Mouse (Mus musculus) spleen, adult 12 weeks (tissue): ENCODE measurements at regions not wholly inside any gene's neighbourhood (a gene's known extent, or its start where the extent isn't known, plus 50 kb on each side); places are given as distances from the start of the nearest gene placed in this dataset.

Source experiments
- DNase-seq: peaks from one replicate; pipeline ENCODE4 v3.0.0; 2022; ENCODE audit warnings: low spot score

DNA sequence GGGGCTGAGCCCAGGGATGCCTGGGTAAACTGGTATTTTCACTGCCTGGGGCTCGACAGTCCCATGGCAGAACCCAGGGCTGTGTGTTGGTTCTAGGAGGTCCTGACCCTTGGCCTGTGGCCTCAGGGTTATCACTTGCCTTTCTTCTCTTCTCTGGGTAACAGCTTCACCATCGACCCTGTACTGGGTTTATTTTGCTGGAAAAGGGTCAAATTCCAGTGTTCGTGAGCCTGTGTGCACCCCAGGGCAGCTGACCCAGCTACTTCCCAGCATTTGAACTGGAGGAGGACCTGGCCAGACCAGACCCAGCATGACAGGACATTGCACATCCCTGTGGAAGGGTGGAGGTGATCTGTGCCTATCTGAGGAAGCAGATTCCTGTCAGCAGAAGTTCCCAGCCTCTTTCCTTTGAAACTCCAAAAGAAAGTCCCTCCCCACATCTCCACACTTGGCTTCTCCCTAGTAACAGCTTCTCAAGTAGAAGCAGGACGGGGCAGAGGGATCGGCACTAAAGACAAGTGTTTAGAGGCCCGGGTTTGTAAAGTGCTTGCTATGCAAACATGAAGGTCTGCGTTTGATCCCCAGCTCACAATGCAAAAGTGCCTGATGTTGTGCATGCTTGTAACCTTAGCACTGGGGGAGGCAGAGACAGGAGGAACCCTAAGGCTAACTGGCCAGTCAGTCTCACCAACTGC is 103.9 kb upstream of the Ccnd1 start:
- DNase-seq, result no peak

DNA sequence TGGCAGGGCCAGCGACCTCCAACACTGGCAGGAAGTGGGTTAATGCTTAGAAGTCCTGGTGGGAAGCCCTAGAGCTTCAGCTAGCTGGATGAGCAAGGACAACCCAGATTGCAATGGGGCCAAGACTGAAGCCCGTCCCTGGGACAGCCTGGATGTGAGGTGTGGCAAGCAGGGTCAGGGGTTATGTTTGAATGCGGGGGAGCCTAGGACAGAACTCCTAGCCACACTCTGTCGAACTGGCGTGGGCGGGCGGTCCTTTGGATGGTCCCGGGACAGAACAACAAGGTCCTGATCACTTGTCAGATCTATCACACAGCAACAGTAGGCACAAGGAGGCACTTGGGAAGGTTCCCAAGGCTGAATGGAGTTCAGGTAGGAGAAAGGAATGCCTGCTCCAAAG is 101.1 kb upstream of the Ccnd1 start:
- no peak for DNase-seq

DNA sequence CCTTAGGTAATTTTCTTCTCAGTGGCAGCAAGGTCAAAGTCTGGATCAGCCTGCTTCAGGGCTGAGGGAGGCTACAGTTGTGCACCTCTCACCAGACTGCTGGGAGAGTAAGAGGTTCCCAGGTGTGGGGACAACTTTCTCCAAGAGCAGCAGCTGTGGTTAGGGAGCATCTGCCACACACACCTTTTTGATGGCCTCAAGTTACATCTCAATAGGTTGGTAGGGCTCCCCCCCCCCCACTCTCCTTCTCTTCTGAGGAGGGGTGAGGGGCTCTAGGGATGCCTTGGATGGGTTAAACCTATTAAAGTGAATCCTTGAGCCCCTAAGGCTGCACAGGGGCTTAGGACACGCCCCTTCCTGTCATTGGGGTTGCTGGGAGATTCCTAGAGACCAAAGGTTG is 94.7 kb upstream of the Ccnd1 start:
- DNase-seq, result no peak

DNA sequence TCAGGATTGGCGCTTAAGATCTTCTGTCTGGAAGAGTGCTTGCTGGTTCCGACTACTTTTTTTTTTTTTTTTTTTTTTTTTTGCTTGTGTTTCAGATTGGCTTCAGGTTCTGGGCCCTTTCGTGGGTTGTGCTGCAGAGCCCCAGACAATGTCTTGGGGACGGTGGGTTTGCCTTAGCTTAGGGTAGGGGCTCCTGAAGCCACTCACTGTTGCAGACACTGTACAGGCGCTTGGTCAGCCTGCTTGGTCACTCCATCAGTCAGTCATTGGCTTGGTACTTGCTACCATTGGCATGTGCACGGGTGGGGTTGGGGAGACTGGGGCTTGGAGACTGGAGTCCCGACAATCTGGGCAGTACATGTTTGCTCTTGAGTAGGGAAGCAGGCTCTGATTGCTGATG is 91.5 kb upstream of the Ccnd1 start:
- no peak for DNase-seq

DNA sequence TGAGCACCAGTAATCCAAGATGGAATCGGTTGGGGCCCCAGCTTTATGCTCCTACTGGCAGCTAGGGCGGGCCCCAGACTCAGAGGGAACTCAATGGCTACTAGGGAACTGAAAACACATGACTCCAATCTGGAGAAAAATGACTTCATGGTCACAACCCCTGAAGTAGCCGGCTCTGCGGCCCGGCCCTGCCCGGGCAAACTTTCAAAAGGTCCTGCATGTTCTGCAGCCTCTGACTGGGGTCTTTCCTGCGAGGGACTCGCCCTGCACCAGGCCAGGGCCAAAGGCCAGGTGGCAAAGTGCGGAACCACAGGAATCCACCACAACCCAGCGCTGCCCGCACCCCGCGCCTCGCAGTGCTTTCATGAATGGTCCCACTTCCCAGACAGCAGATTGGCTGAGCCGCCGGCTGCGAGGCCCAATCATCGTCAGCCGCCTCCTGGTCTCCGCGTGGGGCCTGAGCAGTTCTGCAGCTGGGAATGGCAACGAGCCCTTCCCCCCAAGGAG is 91.0 kb upstream of the Ccnd1 start:
- DNase-seq, result no peak

DNA sequence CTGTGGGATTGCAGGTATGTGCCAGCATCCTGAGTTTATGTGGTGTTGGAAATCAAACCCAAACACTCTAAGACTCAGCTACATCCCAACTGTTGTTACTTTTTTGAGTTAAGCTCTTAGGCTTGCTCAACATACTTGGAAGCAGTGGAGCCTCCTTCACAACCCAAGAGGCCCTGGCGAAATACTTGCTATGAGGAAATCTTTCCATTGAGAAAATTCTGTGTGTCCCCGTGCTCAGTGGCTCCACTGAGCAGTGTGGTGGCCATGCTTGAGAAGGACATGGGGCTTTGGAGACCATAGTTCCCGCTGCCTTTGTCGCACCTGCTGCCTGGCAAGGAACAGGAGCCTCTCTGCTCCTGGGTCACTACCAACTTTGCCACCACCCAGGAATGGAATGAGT is 89.9 kb upstream of the Ccnd1 start:
- no peak for DNase-seq

DNA sequence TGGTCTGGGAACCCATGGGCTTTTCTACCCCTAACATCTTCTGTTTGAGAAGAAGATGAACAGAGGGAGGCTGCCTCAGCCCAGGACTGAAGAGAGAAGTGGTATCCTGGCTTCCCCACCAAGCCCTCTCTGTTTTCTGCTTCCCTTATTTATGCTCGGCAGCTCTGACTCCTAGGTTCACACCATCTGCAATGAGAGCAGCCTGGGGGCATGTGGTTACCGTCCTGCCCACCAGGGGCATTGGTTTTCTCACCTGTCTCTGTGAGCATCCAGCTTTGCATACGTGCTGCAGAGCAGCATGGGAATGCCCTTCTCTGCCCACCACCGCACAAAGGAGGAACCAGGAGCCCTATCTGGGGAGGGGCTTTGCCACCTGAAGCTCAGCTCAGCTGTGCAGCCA is 89.4 kb upstream of the Ccnd1 start:
- DNase-seq, result no peak

DNA sequence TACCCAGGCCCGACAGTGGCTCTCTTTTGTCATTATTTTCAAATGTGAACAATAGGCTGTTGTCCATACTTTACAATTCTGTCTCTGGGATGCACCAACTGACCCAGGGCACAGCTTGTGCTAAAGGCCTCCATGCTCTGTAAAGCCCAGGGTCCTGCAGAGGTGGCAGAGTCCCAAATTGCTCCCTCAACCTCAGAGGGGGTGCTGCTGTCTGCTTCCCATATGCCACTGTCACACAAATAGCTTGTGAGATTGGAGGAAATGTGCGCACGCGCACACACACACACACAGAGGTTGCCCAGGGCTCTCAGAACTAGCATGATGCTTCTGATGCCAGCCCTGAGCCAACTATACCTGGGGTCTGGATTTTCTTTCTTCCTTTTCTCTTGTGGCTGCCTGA is 87.3 kb upstream of the Ccnd1 start:
- DNase-seq, result no peak

DNA sequence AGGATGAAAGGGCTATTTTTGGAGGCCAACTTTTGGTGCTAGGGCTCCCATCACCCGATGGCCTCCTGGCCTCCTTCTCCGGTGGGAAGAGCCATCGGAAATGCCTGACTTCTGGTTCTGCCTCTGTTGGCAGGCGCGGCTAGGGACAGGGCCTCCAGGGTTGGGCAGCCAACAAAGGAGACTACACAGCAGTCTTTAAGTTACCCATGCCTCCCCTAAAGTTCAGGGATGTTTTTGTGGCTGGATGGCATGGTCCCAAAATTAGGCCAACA is 86.2 kb upstream of the Ccnd1 start:
- DNase-seq, result no peak

DNA sequence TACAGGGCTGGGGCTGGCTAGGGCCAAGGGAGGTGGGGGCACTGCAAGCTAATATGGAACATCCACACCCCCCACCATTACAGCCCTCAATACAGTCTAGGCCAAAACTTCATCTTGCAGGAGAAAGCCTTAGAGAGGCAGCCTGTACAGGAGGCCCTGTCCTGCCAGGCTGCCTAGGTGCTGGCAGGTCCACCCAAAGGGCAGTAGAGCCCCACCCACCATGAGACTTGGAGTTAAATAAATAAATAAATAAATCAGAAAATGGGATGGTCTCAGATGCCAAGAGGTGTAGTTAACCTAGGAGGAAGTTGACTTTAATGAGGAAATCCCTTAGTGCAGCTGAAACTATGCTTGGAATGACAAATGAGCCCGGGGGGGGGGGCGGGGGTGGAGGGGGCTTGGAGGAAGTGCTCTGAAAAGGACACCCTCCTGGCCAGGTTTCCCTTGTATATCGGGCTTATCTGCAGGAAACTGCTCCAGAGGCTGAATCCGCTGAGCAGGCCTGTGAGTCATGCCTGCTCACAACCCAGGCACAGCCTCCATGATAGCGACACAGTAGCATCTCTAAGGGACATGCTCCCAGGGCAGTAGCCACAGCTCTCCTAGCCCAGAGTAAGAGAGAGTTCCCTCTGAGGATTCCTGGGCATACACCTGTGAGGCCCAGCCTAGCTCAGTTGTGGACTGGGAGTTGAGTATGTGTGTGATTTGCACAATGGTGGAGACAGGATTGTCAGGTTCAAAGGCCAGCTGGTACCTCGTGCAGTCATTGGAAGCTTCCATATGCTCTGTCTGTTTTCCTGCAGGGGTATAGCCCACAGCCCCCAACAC is 85.7 kb upstream of the Ccnd1 start:
- no peak for DNase-seq

DNA sequence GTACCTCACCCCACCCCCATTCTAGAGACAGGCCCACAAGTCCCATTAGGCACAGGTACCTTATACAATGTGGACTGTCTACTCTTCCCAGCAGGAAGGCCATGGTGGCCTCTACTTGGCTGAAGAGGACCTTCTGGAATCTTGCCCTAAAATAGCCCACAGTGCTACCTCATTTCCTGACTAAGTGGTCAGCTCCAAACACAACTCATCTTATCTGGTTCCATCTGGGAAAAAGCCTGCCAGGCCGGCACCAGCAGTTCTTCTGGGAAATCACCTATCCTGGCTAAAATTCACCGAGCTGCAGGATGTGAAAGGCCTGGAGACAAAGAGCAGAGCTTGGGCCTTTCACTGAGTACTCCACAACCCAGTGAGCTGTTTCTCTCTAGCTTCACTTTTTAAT is 84.9 kb upstream of the Ccnd1 start:
- no peak for DNase-seq

DNA sequence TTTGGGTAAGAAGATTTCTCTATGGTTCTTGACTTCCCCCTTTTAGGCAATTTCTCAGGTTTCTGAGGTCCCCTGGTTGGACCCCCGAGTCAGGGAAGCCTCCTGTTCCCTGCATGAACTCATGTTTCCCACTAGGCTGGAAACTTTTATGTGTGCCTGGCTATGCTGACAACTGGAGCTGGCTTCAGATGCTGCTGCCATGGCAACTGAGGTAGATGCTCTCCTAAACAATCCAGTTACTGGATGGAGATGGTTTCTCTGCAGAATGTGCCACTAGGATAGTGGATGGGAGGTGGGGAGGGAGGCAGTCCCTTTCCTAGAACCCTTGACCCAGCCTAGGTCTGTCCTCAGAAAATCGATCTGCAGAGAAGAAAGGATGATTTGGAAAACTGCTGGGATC is 79.4 kb upstream of the Ccnd1 start:
- no peak for DNase-seq

DNA sequence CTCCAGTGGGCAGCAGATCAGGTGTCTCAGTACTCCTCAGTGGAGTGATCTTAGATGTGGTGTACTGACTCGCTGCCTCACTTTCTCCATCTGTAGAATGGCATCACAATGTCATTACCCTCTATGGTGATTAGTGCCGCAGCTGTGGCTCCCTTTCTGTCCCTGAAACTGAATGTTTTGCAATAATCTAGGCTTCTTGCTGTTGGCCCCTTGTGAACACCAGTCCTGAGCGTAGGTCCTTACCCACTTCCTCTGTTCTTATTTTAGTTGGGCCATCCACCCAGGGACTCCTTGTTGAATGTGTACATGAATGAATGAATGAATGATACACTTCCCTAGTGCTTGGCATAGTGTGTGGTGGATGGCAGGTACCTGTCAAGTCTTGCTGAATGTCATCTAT is 78.4 kb upstream of the Ccnd1 start:
- no peak for DNase-seq

DNA sequence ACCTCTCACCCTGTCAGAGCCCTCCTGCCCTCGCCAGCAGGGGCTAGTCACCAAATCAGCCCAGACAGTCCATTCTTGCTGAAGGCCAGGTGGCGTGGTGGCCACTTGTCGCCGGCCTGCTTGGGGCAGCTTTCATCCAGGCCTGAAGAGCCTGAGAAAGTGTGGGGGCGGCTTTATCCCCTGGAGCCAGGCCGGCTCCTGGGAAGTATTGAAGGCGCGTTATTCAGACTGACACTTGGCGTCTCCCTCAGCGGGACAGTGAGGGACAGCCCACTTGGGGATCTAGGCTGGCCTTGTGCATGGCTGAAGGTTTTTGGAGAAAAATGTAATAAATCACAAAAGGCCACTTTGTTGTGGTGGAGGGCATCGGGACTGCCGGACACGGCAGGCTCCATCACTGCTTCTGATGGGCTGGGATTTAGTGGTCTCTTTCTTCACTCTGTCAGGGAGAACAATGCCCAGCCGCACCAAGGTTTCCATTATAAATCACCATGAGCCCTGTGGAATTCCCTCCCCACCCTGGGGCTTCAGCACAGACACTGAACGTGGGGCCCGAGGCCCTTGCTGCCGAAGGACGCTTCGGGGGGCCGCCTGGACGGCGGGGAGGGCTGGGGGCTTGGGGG is 75.8 kb upstream of the Ccnd1 start:
- no peak for DNase-seq

DNA sequence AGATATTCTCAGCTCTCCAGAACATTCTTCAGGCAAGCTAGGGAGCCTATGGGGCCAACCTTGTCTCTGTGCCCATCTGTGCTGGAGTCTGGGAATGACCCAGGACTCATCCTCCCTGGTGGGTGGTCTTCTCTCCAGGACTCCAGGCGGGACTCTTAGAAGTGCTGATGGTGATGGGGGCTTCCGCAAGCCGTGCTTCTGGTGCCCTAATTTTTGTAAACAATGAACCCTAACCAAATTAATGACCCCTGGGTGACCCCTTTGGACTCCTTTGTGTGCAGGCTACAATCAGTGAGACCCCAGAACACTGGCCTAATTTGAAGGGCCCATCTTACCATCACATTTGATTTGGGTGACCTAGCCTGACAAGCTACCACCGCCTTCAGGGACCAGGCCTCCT is 71.0 kb upstream of the Ccnd1 start:
- DNase-seq, result no peak

DNA sequence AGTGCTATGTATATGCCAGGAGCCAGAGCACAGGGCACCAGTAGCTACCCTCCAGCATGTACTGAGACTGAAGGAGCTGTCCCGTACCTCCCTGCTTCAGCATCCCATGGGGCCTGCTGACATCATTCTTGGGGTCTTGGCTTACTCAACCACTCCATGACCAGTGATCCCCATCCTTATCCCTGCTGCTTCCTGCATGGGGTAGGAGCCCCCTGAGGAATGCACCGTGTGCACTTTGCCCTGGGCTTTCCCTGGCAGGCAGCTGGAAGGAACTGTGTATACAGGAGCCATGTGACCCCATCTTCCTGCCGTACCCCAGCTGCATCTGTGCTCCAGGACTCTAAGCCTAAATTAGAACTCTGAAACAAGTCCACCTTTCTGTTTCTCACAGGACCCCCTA is 70.3 kb upstream of the Ccnd1 start:
- DNase-seq, result no peak

DNA sequence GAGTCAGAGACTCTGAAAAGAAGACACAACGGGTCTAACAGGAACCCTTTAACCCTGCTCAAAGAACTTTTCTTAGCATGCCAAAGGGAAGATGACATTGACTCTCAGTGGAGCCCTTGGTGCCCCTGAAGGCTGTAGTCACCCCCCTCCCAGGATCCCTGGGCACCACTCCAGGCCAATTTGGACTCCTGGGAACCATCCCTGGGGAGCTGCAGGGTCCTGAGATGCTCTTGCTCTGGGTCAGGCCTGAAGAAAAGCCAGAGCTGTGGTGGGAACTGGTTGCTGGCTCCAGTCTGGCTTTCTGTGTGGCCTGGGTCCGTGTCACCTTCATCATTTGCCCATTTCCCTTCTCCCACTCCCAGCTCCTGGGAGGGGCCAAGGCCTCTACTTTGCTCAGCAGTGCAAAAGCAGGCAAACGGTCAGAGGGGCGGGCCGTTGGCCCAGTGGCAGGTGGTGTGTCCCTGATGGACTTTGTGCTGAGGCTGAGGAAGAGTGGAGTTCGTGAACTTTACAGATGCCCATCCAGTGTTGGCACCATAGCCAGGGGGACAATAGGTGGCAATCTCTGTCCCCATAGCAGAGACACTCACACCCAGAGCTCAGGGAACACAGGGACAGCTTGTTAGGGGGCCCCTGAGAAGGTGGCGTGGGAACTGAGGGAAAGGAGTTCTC is 69.1 kb upstream of the Ccnd1 start:
- DNase-seq, result no peak

DNA sequence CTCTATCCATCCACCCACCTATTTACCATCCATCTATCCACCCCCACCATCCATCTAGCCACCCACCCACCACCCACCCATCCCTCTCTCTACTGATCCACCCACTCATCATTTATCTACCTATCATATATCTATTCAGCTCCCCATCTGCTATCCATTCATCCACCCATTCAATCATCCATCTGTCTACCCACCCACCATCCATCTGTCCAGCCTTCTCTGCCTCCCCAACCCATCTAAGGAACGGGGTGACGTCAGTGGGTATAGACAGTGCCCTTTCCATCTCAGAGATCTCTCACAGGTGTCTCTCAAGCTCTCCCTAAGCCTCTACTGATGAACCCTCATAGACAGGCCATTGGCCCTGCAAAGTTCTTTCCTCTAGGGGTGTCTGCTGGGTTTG is 67.5 kb upstream of the Ccnd1 start:
- DNase-seq, result no peak

DNA sequence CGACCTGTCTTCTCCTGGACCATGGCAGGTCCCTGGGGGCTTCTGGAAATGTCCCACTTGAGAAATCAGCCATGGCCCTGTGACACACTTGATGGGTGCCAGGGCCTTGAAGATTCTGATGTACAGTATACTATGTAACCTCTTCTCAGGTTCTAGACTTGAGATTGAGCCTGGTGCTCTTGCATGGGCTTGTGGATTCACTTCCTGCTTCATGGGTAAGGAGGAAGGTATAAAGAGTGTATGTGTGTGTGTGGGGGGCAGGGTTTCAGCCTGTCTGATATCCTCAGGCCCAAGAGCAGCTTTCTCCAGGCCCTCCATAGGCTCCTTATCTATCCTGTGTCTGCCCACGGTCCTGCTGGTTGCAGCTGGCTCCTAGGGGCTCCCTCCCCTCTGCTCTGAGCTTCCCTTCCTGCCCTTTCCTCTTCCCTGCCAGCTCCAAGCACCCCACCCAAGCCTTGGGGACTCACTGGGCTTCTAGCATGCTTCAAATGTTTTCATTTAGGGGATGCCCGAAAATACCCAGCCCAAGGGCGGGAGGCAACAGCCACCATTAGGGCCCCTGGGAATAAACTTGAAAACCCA is 61.9 kb upstream of the Ccnd1 start:
- no peak for DNase-seq

DNA sequence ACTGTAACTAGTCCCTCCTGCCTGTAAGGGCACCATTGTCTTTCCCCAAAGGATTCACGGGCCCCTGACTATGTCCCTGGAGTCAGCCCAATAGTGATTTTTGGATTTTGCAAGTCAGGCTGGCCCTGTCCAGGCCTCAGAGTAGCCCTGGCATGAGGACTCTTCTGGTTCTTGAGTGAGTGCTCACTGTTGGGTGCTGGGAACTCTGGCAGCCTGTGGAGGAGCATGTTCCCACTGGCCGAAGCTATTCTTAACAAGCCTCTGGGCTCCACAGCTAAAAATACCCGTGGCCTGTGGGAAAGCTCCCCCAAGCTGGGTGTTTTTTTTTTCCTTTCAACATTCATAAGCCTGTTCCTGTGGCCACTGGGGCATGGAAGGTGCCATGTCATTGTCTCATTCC is 60.0 kb upstream of the Ccnd1 start:
- no peak for DNase-seq

DNA sequence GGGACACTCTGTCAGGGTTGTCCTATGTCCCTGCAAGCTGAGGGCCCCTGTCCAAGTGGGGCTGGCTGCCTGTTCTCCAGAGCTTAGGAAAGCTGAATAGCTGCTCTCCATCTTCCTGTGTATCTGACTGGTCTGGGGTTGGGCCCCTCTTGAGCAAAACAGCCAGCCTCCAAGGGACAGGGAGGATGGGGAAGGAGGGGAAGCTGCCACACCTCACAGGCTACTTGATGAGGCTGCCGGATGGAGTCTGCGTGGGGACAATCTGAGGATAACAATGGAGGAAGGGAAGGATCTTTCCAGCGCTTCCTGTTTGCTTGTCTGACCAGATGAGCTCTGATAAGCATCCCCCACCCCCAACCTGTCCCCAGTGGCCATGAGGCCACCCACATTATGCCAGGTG is 57.1 kb upstream of the Ccnd1 start:
- DNase-seq, result no peak

DNA sequence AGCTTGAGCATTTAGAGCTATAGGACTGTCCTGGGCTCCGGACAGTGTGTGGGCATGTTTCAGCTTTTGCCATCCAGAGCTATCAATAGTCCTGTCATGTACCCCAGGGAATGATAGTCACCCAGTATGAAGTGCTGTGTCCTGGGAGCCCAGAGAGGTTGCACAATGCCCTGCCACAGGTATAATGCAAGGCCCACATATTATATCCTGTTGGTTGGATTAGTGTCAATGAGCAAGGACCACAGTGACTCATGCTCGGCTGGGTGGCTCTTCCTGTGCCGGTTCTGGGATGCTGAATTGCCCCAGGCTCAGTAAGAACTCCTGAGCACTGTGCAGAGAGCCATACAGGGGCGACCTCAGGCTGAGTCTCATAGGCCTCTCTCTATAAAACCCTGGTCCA is 54.5 kb upstream of the Ccnd1 start:
- DNase-seq, result no peak

DNA sequence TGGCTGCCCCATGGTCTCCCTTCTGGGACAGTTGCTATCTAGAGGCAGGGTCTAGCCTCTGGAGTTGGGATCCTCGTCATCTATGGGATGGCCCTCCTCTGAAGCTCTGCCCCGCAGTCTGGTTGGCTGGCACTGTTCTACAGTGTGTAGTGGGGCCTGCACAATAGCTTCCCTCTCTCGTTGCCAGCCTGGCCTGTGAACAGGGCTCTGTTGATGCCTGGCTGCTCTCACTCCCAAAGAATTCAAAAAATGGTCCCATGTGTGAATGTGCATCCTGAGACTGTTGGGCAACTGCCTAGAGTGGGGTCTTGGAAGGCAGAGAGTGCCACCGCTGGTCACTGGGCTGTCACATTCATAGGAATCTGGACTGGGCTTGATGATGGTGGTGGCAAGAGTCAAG is 53.8 kb upstream of the Ccnd1 start:
- no peak for DNase-seq
